ENCODE assay signal across 8 mouse cellular contexts in the genomic region with DNA sequence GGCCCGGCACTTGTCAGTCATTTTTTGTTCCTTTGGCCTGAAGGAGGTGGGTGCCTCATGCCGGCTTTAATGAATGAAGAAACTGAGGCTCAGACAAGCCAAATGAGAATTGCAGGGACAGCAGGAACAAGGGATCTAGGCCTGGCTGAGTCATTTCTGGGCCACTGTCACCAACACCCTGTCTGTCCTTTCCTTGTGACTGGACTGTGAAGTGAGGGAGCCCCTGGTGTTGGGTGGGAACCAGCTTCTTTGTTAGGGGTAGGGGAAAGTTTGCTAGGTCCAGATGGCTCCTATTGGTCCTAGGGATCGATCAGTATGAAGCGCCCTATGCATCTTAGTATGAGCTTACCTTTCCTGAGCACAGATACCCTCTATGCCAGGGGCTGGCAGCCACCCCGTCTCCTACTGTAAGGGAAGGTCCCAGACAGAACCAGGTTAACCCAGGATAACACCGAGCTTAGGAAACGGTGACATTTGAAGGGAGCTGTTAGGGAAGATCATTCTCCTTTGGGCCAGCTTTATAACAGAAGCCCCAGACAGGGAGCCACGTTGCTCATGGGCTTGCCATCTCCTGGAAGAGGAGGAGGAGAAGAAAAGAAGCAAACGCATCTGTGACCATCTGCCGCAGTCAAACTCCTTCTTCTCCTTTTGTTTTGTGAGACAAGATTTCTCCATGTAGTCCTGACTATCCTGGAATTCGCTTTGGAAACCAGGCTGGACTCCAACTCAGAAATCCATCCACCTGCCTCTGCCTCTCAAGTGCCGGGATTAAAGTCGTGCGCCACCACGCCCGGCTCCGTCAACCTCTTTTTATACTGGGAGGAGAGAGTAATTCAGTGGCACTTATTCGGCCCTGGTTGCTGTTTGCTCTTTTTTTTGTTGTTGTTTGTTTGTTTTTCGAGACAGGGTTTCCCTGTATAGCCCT. TPM values are rescaled to one million over a fixed set of nuclear protein-coding genes. Genes with fewer than 3 reads are reported as not detected.
DNase-seq lines count a peak whose midpoint lies in the region; ATAC-seq and TF ChIP-seq lines count a peak whose summit lies in the region.

No protein-coding gene starts in this region.

- peak overlapping the region; percentile 52 to 68; a peak in 2 of 4 replicates for H3K27ac ChIP-seq in heart, embryonic 14.5 days (replicated peaks in 1 of 2; ENCODE audit: control insufficient read depth in 1 of 2, insufficient read depth in 1 of 2, low read depth in 2 of 2, low read length in 2 of 2)
- H3K27ac ChIP-seq in bone marrow, adult 2 months (ENCODE audit: control insufficient read depth, insufficient read depth, low read depth, low read length, poor library complexity), result peak overlapping the region; percentile 20; the same call in 1 of the 2 replicates
- no peak overlapping the region for H3K27ac ChIP-seq in hindbrain, embryonic 12.5 days
- peak overlapping the region; percentile 84 for H3K27ac ChIP-seq in midbrain, embryonic 10.5 days (replicated peaks)

- no peak for TF ChIP-seq POLR2A in bone marrow, adult 2 months (IDR thresholded peaks at IDR 0.05; ENCODE audit: borderline replicate concordance, control insufficient read depth, low read depth, low read length)

- no peak for DNase-seq in heart, adult 18-20 months
- no peak for DNase-seq in midbrain, embryonic 10.5 days (ENCODE audit: low spot score)
- no peak for DNase-seq in retina, postnatal 1 day
- DNase-seq in testis, postnatal 14 days (ENCODE audit: low spot score), result no peak
- no peak for DNase-seq in urinary bladder, postnatal 4 days (ENCODE audit: low spot score in 2 of 2)

- peak overlapping the region; percentile 82; the same call in 1 of the 2 replicates for H3K9ac ChIP-seq in heart, embryonic 14.5 days (ENCODE audit: low read length)
- peak overlapping the region; percentile 72; the same call in 1 of the 2 replicates for H3K9ac ChIP-seq in hindbrain, embryonic 12.5 days

- no peak overlapping the region for H3K4me3 ChIP-seq in heart, embryonic 14.5 days (ENCODE audit: control insufficient read depth in 1 of 2, insufficient read depth in 1 of 2, low read depth in 1 of 2, low read length in 2 of 2)
- no peak overlapping the region for H3K4me3 ChIP-seq in bone marrow, adult 2 months (replicated peaks; ENCODE audit: control insufficient read depth, low read depth, low read length)
- 0 out of 2 replicates have a peak overlapping the region, but pooled peaks have one; percentile 63 for H3K4me3 ChIP-seq in hindbrain, embryonic 12.5 days
- peak overlapping the region; percentile 78 for H3K4me3 ChIP-seq in midbrain, embryonic 10.5 days

- H3K9me3 ChIP-seq in heart, embryonic 14.5 days (ENCODE audit: control insufficient read depth, low read length), result no peaks in the 10 kb centered on the region
- H3K9me3 ChIP-seq in hindbrain, embryonic 12.5 days (replicated peaks), result no peaks in the 10 kb centered on the region
- H3K9me3 ChIP-seq in midbrain, embryonic 10.5 days (replicated peaks), result no peaks in the 10 kb centered on the region

- TF ChIP-seq CTCF in bone marrow, adult 2 months (IDR thresholded peaks at IDR 0.05; ENCODE audit: control insufficient read depth, insufficient read depth, low read length), result no peak

- peaks cover 23 to 43% of the 10 kb centered on the region in 2 experiments for H3K4me1 ChIP-seq in heart, embryonic 14.5 days (ENCODE audit: control insufficient read depth in 2 of 2, insufficient read depth in 2 of 2, low read length in 2 of 2)
- H3K4me1 ChIP-seq in bone marrow, adult 2 months (ENCODE audit: control insufficient read depth, insufficient read depth, low read length), result peaks cover 13% of the 10 kb centered on the region
- peaks cover 39% of the 10 kb centered on the region for H3K4me1 ChIP-seq in hindbrain, embryonic 12.5 days
- H3K4me1 ChIP-seq in midbrain, embryonic 10.5 days, result peaks cover 64% of the 10 kb centered on the region

- 82% methylated on average over 19 of the region's 19 CpGs for WGBS in heart, embryonic 14.5 days
- WGBS in bone marrow, adult 2 months, result 79% methylated on average over 19 of the region's 19 CpGs
- WGBS in hindbrain, embryonic 12.5 days, result 84% methylated on average over 19 of the region's 19 CpGs
- WGBS in midbrain, embryonic 10.5 days, result 80% methylated on average over 19 of the region's 19 CpGs

- no peak for ATAC-seq in heart, embryonic 14.5 days (ENCODE audit: insufficient number of reproducible peaks, insufficient read depth, low FRiP score, low read depth)
- ATAC-seq in hindbrain, embryonic 12.5 days (ENCODE audit: low FRiP score), result no peak

- peaks cover 7% of the 10 kb centered on the region for H3K36me3 ChIP-seq in heart, embryonic 14.5 days (ENCODE audit: control insufficient read depth, insufficient read depth, low read length)
- H3K36me3 ChIP-seq in hindbrain, embryonic 12.5 days, result peaks cover 9% of the 10 kb centered on the region; the same call in 1 of the 2 replicates
- H3K36me3 ChIP-seq in midbrain, embryonic 10.5 days, result peaks cover 12% of the 10 kb centered on the region

- peak overlapping the region; percentile 98 for H3K4me2 ChIP-seq in heart, embryonic 14.5 days (ENCODE audit: low read length)
- peak overlapping the region; percentile 100 for H3K4me2 ChIP-seq in hindbrain, embryonic 12.5 days (replicated peaks)

- H3K27me3 ChIP-seq in heart, embryonic 14.5 days (ENCODE audit: control insufficient read depth, insufficient read depth, low read length), result no peaks in the 10 kb centered on the region
- H3K27me3 ChIP-seq in hindbrain, embryonic 12.5 days, result peaks cover 36% of the 10 kb centered on the region
- H3K27me3 ChIP-seq in midbrain, embryonic 10.5 days (ENCODE audit: low read depth, poor library complexity, severe bottlenecking), result peaks cover 31% of the 10 kb centered on the region

RNA-seq across cellular contexts. Expression of a gene that starts 1.0 kb away (rescaled TPM):
- 2.4 and 2.7 TPM in 2 replicates for polyA plus RNA-seq in heart, embryonic 14.5 days (2014; fragmentation: Nextera tagmentation; extraction: Ambion mirVana)
- total RNA-seq in heart, adult 18-20 months (2021), result 1 to 10 TPM; 6.8 to 7.6 TPM
- 46.2 and 119 TPM in 2 replicates for polyA plus RNA-seq in bone marrow, adult 2 months (2011; ENCODE audit: insufficient read depth, insufficient read length, low replicate concordance, missing spikeins)
- 1.8 and 2.1 TPM in 2 replicates for polyA plus RNA-seq in hindbrain, embryonic 12.5 days (2016; fragmentation: Nextera tagmentation; extraction: Ambion mirVana)
- polyA plus RNA-seq in midbrain, embryonic 10.5 days (2016; fragmentation: Nextera tagmentation; extraction: Ambion mirVana), result 1.3 and 1.4 TPM in 2 replicates

RNA-seq across cellular contexts. Expression of a gene that starts 1.3 kb away (rescaled TPM):
- polyA plus RNA-seq in heart, embryonic 14.5 days (2014; fragmentation: Nextera tagmentation; extraction: Ambion mirVana), result 146 and 147 TPM in 2 replicates
- total RNA-seq in heart, adult 18-20 months (2021), result 10 to 100 TPM; 57.3 to 61.5 TPM
- 90.8 and 168 TPM in 2 replicates for polyA plus RNA-seq in bone marrow, adult 2 months (2011; ENCODE audit: insufficient read depth, insufficient read length, low replicate concordance, missing spikeins)
- polyA plus RNA-seq in hindbrain, embryonic 12.5 days (2016; fragmentation: Nextera tagmentation; extraction: Ambion mirVana), result 113 and 114 TPM in 2 replicates
- 176 and 189 TPM in 2 replicates for polyA plus RNA-seq in midbrain, embryonic 10.5 days (2016; fragmentation: Nextera tagmentation; extraction: Ambion mirVana)

RNA-seq across cellular contexts. Expression of a gene that starts 30.7 kb away (rescaled TPM):
- 8.4 and 12.2 TPM in 2 replicates for polyA plus RNA-seq in heart, embryonic 14.5 days (2014; fragmentation: Nextera tagmentation; extraction: Ambion mirVana)
- total RNA-seq in heart, adult 18-20 months (2021), result 1 to 10 TPM; 1.4 to 2.0 TPM
- 13.3 and 23.7 TPM in 2 replicates for polyA plus RNA-seq in bone marrow, adult 2 months (2011; ENCODE audit: insufficient read depth, insufficient read length, low replicate concordance, missing spikeins)
- 39.0 and 45.2 TPM in 2 replicates for polyA plus RNA-seq in hindbrain, embryonic 12.5 days (2016; fragmentation: Nextera tagmentation; extraction: Ambion mirVana)
- polyA plus RNA-seq in midbrain, embryonic 10.5 days (2016; fragmentation: Nextera tagmentation; extraction: Ambion mirVana), result 36.8 and 45.4 TPM in 2 replicates

Comparison
In these comparisons a context has a peak if more than half of its experiments do, and no peak if none do; other contexts are left out.
1. H3K4me3 ChIP-seq: peak in hindbrain, embryonic 12.5 days (single experiment) and midbrain, embryonic 10.5 days (single experiment); none in heart, embryonic 14.5 days (0 of 2) and bone marrow, adult 2 months (single experiment).
2. RNA of a gene that starts 1.0 kb away (polyA plus RNA-seq): 46.2 to 119 TPM in bone marrow, adult 2 months; 2.4 to 2.7 TPM in heart, embryonic 14.5 days, 1.8 to 2.1 TPM in hindbrain, embryonic 12.5 days and 1.3 to 1.4 TPM in midbrain, embryonic 10.5 days; every median in the first group is over 10 times any median in the second.